Mouse (Mus musculus) C2C12 (cell line): Measurements from ENCODE around the gene Psmd2. TPM values are rescaled to one million over a fixed set of nuclear protein-coding genes. Genes with fewer than 3 reads are reported as not detected.
A peak's percentile ranks its signal among the peaks of the same experiment; 100 is the strongest.

Source experiments
- H3K27me3 ChIP-seq: one replicate; pipeline ENCODE4 v1.6.1; 2011; ENCODE audit not compliant: control insufficient read depth, insufficient read depth, insufficient read length
- H3K36me3 ChIP-seq: one replicate; pipeline ENCODE4 v1.6.1; 2011; ENCODE audit not compliant: control insufficient read depth, insufficient read depth
- H3K4me3 ChIP-seq: one replicate; pipeline ENCODE4 v1.5.1; 2011; ENCODE audit warnings: mild to moderate bottlenecking, control low read depth; ENCODE audit not compliant: poor library complexity, insufficient read depth, severe bottlenecking
- H3K79me2 ChIP-seq: one replicate; pipeline ENCODE4 v1.6.1; 2011; ENCODE audit not compliant: control insufficient read depth, insufficient read depth
- H3K79me3 ChIP-seq: one replicate; pipeline ENCODE4 v1.6.1; 2011; ENCODE audit warnings: low read depth, control low read depth
- H3ac ChIP-seq: one replicate; pipeline ENCODE3; 2011; ENCODE audit warnings: low read depth; ENCODE audit not compliant: control insufficient read depth, insufficient read length
- CEBPB ChIP-seq: IDR thresholded peaks from one replicate; pipeline ENCODE4 v1.6.1; 2011; ENCODE audit warnings: low read depth, mild to moderate bottlenecking, control low read depth, moderate library complexity
- CTCF ChIP-seq: IDR thresholded peaks from one replicate; pipeline ENCODE4 v1.5.1; 2011; ENCODE audit not compliant: control insufficient read depth, insufficient read depth, insufficient read length
- FOSL1 ChIP-seq: IDR thresholded peaks from one replicate; pipeline ENCODE4 v1.8.0; 2011; ENCODE audit warnings: mild to moderate bottlenecking, low read length; ENCODE audit not compliant: poor library complexity, insufficient read depth, severe bottlenecking
- MAX ChIP-seq: IDR thresholded peaks from one replicate; pipeline ENCODE4 v1.6.1; 2011; ENCODE audit warnings: mild to moderate bottlenecking, control low read depth
- MYOD1 ChIP-seq: IDR thresholded peaks from one replicate; pipeline ENCODE4 v1.6.1; 2011; ENCODE audit warnings: low read depth; ENCODE audit not compliant: control insufficient read depth, insufficient read length
- MYOG ChIP-seq: IDR thresholded peaks from one replicate; pipeline ENCODE4 v1.6.1; 2011; ENCODE audit not compliant: control insufficient read depth, insufficient read length; ENCODE audit errors: extremely low read depth
- USF1 ChIP-seq: IDR thresholded peaks from one replicate; pipeline ENCODE4 v1.6.1; 2011; ENCODE audit warnings: low read depth, mild to moderate bottlenecking, control low read depth, moderate library complexity
- long read RNA-seq, 2 experiments: library from polyadenylated mRNA; unstranded; transcript quantifications; one replicate each; pipeline ENCODE4 v2.0.0; 2019 to 2020
- polyA plus RNA-seq: library from polyadenylated mRNA; unstranded; fragments of >200 nt; fragmentation: generic; extraction: Trizol; gene quantifications from one replicate; pipeline ENCODE4 v1.2.1, GENCODE M21; 2012; ENCODE audit warnings: missing spikeins

Psmd2 gene
- 297 TPM for polyA plus RNA-seq
- long read RNA-seq, experiment 1, transcript Psmd2-201 (21 exons, 2,961 nt): major isoform, 215 of 277 reads
- long read RNA-seq, experiment 1, partial matches to known transcripts: 44 of 277 reads
- long read RNA-seq, experiment 1, other reads (novel, unspliced or antisense): 18 of 277 reads
- long read RNA-seq, experiment 2, transcript Psmd2-206 (21 exons, 3,001 nt): minor isoform, 12 of 3,996 reads
- long read RNA-seq, experiment 2, transcript Psmd2-201 (21 exons, 2,961 nt): major isoform, 3,559 of 3,996 reads
- long read RNA-seq, experiment 2, partial matches to known transcripts: 233 of 3,996 reads
- long read RNA-seq, experiment 2, other reads (novel, unspliced or antisense): 192 of 3,996 reads

- H3K79me2 ChIP-seq: peaks cover 44% of the 10 kb centered on the region
- peaks cover 39% of the 10 kb centered on the region for H3K36me3 ChIP-seq
- peaks cover 24% of the 10 kb centered on the region for H3K79me3 ChIP-seq
- no peaks in the 10 kb centered on the region for H3K27me3 ChIP-seq
- TF ChIP-seq MYOG (no peak), CEBPB (no peak), FOSL1 (no peak), MAX (no peak), MYOD1 (no peak), CTCF (no peak), USF1 (no peak)
- peak within 1 kb of the TSS; percentile 95 for H3K4me3 ChIP-seq
- peak within 1 kb of the TSS; percentile 94 for H3ac ChIP-seq
Observed at GRCm38 (mm10) chr16:20651076-20651946, at the start of gene Psmd2. Gene Psmd2 (plus strand): TSS chr16:20651652.

DNA sequence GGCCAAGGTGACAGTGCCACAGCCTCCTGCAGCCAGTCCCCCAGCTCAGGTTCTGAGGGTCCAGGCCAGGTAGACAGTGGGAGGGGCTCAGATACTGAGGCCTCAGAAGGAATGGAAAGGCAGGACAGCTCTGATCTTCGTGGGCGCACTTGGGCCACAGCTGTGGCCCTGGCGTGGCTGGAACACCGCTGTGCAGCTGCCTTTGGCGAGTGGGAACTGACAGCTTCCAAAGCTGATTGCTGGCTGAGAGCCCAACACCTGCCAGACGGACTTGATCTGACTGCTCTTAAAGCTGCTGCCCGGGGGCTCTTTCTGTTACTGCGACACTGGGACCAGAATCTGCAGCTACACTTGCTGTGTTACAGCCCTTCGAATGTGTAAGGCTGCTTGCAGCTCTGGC lies 46.7 kb upstream of the Psmd2 start:
- Histone ChIP-seq H3ac (no peak overlapping the region), H3K4me3 (no peak overlapping the region), H3K36me3 (peaks cover 33% of the 10 kb centered on the region), H3K27me3 (no peaks in the 10 kb centered on the region), H3K79me3 (peaks cover 7% of the 10 kb centered on the region), H3K79me2 (peaks cover 15% of the 10 kb centered on the region)
- TF ChIP-seq CTCF (no peak), FOSL1 (no peak), MYOG (no peak), MYOD1 (no peak), CEBPB (no peak), USF1 (no peak), MAX (no peak)

DNA sequence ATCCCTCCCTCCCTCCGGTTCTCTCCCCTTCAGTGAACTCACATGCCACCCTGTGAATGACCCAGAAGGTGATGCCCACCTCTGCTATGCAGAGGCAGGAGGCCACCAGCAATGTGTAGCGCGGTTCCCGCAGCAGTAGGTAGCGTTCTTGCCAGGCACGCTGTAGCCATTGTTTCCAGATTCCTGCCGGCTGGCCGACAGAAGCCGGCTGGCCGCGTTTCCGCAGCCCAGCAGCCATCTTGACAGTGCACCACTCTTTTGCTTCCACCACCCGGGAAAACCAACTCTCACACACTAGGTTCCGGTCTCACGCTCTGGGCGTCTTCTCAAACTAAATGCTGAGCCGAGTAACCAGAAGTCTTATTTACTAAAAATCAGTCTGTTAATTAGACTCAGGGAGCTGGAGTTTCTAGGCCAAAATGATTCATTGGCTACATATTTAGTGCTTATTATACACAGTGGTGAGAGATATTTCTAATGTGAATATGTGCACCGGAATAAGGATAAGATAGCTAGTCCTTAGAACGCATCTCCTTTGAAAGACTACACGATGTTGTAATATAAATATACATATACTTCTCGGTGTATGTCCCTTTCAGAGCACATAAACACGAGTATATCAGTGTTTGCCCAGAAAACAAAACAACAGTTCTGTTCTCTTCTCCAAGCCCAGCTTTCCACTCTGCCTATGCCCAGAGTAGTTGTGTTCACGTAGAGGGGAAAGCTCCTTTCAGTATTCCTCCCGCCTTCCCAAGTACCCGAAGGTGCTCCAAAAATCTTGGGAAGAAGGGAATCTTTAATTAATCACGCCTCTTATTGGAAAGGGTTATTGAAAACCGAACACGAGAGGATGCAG lies 40.7 kb upstream of the Psmd2 start:
- H3K79me2 ChIP-seq: peaks cover 40% of the 10 kb centered on the region
- H3K4me3 ChIP-seq: peak overlapping the region; percentile 75
- peaks cover 13% of the 10 kb centered on the region for H3K79me3 ChIP-seq
- no peaks in the 10 kb centered on the region for H3K27me3 ChIP-seq
- TF ChIP-seq CTCF (no peak), MAX (peak; percentile 95), FOSL1 (no peak)
- peaks cover 24% of the 10 kb centered on the region for H3K36me3 ChIP-seq
- peak overlapping the region; percentile 100 for H3ac ChIP-seq

- Histone ChIP-seq H3K79me2 (peaks cover 40% of the 10 kb centered on the region), H3K4me3 (peak within 1 kb of the TSS; percentile 75), H3K36me3 (peaks cover 16% of the 10 kb centered on the region), H3ac (peak within 1 kb of the TSS; percentile 100), H3K79me3 (peaks cover 13% of the 10 kb centered on the region), H3K27me3 (no peaks in the 10 kb centered on the region)
- TF ChIP-seq CEBPB: no peak
- TF ChIP-seq FOSL1: no peak
- TF ChIP-seq USF1: no peak
- peak; percentile 98 for TF ChIP-seq MAX
- TF ChIP-seq MYOG: no peak
- no peak for TF ChIP-seq CTCF
- TF ChIP-seq MYOD1: peak; percentile 69
Observed at GRCm38 (mm10) chr16:20611357-20612227, 39.9 kb upstream of the Psmd2 start, which contains the start of the genes Eef1akmt4, Gm49333 and Alg3. Gene Eef1akmt4 (plus strand): TSS chr16:20611593. Gene Gm49333 (plus strand): TSS chr16:20611610. Gene Alg3 (minus strand): TSS chr16:20611735.
